Mouse (Mus musculus): ENCODE results near the gene Gm35315. TPM values are rescaled to one million over a fixed set of nuclear protein-coding genes. Genes with fewer than 3 reads are reported as not detected.
"Not testable (repeated sequence)": the region's sequence is repeated elsewhere in the genome, so short reads cannot be mapped to it uniquely, and the experiment has no call there.

Gm35315 gene
- polyA plus RNA-seq (2017; shearing (Covaris generic)) = 1 to 10 TPM; 2.0 to 3.1 TPM

- ATAC-seq = peak; percentile 99
These were observed at the start of gene Gm35315 for GRCm38 (mm10) chr5:110094030-110094846. Gene Gm35315, minus strand, starts transcription at chr5:110094420.

GRCm38 (mm10) chr5:110143007-110143406, 48.8 kb upstream of the Gm35315 start:
- ATAC-seq = no peak

- ATAC-seq = no peak
These were observed 48.1 kb upstream of the Gm35315 start for GRCm38 (mm10) chr5:110142309-110142708.

GRCm38 (mm10) chr5:110140424-110140823, 46.2 kb upstream of the Gm35315 start:
- no peak for ATAC-seq

GRCm38 (mm10) chr5:110139325-110139724, 45.1 kb upstream of the Gm35315 start:
- no peak for ATAC-seq

- ATAC-seq = no peak
These were observed 43.6 kb upstream of the Gm35315 start for GRCm38 (mm10) chr5:110137816-110138215.

- ATAC-seq = no peak
These were observed 41.9 kb upstream of the Gm35315 start for GRCm38 (mm10) chr5:110136087-110136464.

- peak; percentile 96 for ATAC-seq
These were observed 41.3 kb upstream of the Gm35315 start, which contains the start of gene Chfr for GRCm38 (mm10) chr5:110135293-110136086. Gene Chfr, plus strand, starts transcription at chr5:110135842.

- not testable (repeated sequence) for ATAC-seq
These were observed 28.2 kb upstream of the Gm35315 start for GRCm38 (mm10) chr5:110122380-110122779.

GRCm38 (mm10) chr5:110109991-110110441, 15.8 kb upstream of the Gm35315 start, which contains the start of gene Zfp605:
Gene Zfp605, plus strand, starts transcription at chr5:110110092.
- peak; percentile 46 for ATAC-seq

- ATAC-seq = no peak
These were observed 14.0 kb upstream of the Gm35315 start for GRCm38 (mm10) chr5:110108305-110108628.

GRCm38 (mm10) chr5:110107581-110108304, 13.5 kb upstream of the Gm35315 start, which contains the start of gene Gtpbp6:
Gene Gtpbp6, minus strand, starts transcription at chr5:110108197.
- peak; percentile 77 for ATAC-seq

- ATAC-seq = no peak
These were observed 12.8 kb upstream of the Gm35315 start for GRCm38 (mm10) chr5:110106901-110107564.

GRCm38 (mm10) chr5:110106140-110106871, 12.1 kb upstream of the Gm35315 start:
- ATAC-seq = no peak

- ATAC-seq = no peak
These were observed 10.6 kb upstream of the Gm35315 start for GRCm38 (mm10) chr5:110104616-110105380.

GRCm38 (mm10) chr5:110103901-110104615, 9.8 kb upstream of the Gm35315 start:
- no peak for ATAC-seq

GRCm38 (mm10) chr5:110102853-110103625, 8.8 kb upstream of the Gm35315 start:
- ATAC-seq = no peak

- ATAC-seq = no peak
These were observed 8.2 kb upstream of the Gm35315 start for GRCm38 (mm10) chr5:110102429-110102828.

- peak; percentile 25 for ATAC-seq
These were observed 7.6 kb upstream of the Gm35315 start for GRCm38 (mm10) chr5:110101716-110102347.

Measured in CD4-positive, CD25-positive, alpha-beta regulatory T cell, adult 4 months (primary cell).